Mouse (Mus musculus) limb, embryonic 11.5 days (tissue): Measurements from ENCODE around the gene Elovl6. TPM values are rescaled to one million over a fixed set of nuclear protein-coding genes. Genes with fewer than 3 reads are reported as not detected.

Experiments used
- ATAC-seq: fragments of 200-750 bp; cut with Nextera tagmentation; 2 replicates; pipeline ENCODE4 v1.8.0; 2017; ENCODE audit warnings: low read depth; ENCODE audit not compliant: insufficient number of reproducible peaks, low FRiP score, low TSS enrichment
- DNase-seq: peaks from one replicate; pipeline ENCODE4 v3.0.0-alpha.2; 2015; ENCODE audit warnings: low spot score
- H3K27ac ChIP-seq: fragments of 300-500 bp; sonication (generic); replicated peaks from 2 replicates; pipeline ENCODE4 v1.5.1; 2014; ENCODE audit warnings: low read depth, mild to moderate bottlenecking, low read length
- H3K27me3 ChIP-seq: fragments of 300-500 bp; sonication (generic); 2 replicates; pipeline ENCODE4 v1.6.1; 2014; ENCODE audit warnings: mild to moderate bottlenecking, low read length, mixed read lengths; ENCODE audit not compliant: control insufficient read depth, insufficient read depth
- H3K36me3 ChIP-seq: fragments of 300-500 bp; sonication (generic); 2 replicates; pipeline ENCODE4 v1.6.1; 2014; ENCODE audit warnings: mild to moderate bottlenecking, low read length, moderate library complexity, mixed read lengths; ENCODE audit not compliant: control insufficient read depth, insufficient read depth
- H3K4me1 ChIP-seq: fragments of 300-500 bp; sonication (generic); 2 replicates; pipeline ENCODE4 v1.6.1; 2014; ENCODE audit warnings: low read length, mixed read lengths; ENCODE audit not compliant: control insufficient read depth, insufficient read depth
- H3K4me2 ChIP-seq: fragments of 300-500 bp; sonication (generic); 2 replicates; pipeline ENCODE4 v1.6.1; 2014; ENCODE audit warnings: low read depth, mild to moderate bottlenecking, moderate library complexity; ENCODE audit not compliant: severe bottlenecking
- H3K4me3 ChIP-seq: fragments of 300-500 bp; sonication (generic); 2 replicates; pipeline ENCODE4 v1.5.1; 2014; ENCODE audit warnings: low read depth, low read length
- H3K9ac ChIP-seq: fragments of 300-500 bp; sonication (generic); 2 replicates; pipeline ENCODE4 v1.6.1; 2014; ENCODE audit warnings: mild to moderate bottlenecking, low read length
- H3K9me3 ChIP-seq: fragments of 300-500 bp; sonication (generic); 2 replicates; pipeline ENCODE4 v1.6.1; 2016; ENCODE audit warnings: low read length; ENCODE audit not compliant: control insufficient read depth
- WGBS: fragments of 180-500 bp; shearing (Covaris S2); extraction: QIAGEN DNeasy Blood & Tissue Kit; methylation state at CpG from one replicate; pipeline ENCODE4 v1.1.7; 2014; 5-methylcytosine and 5-hydroxymethylcytosine counted together
- polyA plus RNA-seq: library from polyadenylated mRNA; unstranded; fragments of >200 nt; fragmentation: Nextera tagmentation; extraction: Ambion mirVana; gene quantifications from 2 replicates; pipeline ENCODE4 v1.2.1, GENCODE M21; 2014

The Elovl6 gene
- polyA plus RNA-seq, 1 experiment from 2014 or later, result 53.2 TPM

- 62% methylated on average over 8 of the region's 8 CpGs for WGBS
- no peaks in the 10 kb centered on the region for H3K9me3 ChIP-seq
- 0 out of 2 replicates have a peak, but pooled peaks cover 2% of the 10 kb centered on the region for H3K4me1 ChIP-seq
Observed at GRCm38 (mm10) chr3:129547837-129548435, 15.8 kb downstream of the Elovl6 start.

GRCm38 (mm10) chr3:129548760-129549159, 16.6 kb downstream of the Elovl6 start:
- no peak overlapping the region for H3K27ac ChIP-seq
- 74% methylated on average over 8 of the region's 8 CpGs for WGBS
- H3K4me2 ChIP-seq, result no peak overlapping the region
- no peak for ATAC-seq
- H3K9ac ChIP-seq, result no peak overlapping the region
- no peaks in the 10 kb centered on the region for H3K9me3 ChIP-seq
- no peak for DNase-seq
- H3K4me1 ChIP-seq, result 0 out of 2 replicates have a peak, but pooled peaks cover 2% of the 10 kb centered on the region
- no peaks in the 10 kb centered on the region for H3K36me3 ChIP-seq
- no peaks in the 10 kb centered on the region for H3K27me3 ChIP-seq
- H3K4me3 ChIP-seq, result no peak overlapping the region

More at GRCm38 (mm10) chr3:129547837-129548435, 15.8 kb downstream of the Elovl6 start:
- DNase-seq, result no peak
- no peaks in the 10 kb centered on the region for H3K27me3 ChIP-seq
- H3K36me3 ChIP-seq, result no peaks in the 10 kb centered on the region
- ATAC-seq, result no peak
- H3K4me3 ChIP-seq, result no peak overlapping the region
- H3K4me2 ChIP-seq, result no peak overlapping the region
- no peak overlapping the region for H3K27ac ChIP-seq
- no peak overlapping the region for H3K9ac ChIP-seq

- Histone ChIP-seq H3K4me3 (no peak overlapping the region), H3K9ac (no peak overlapping the region), H3K27me3 (no peaks in the 10 kb centered on the region), H3K27ac (no peak overlapping the region), H3K4me1 (0 out of 2 replicates have a peak, but pooled peaks cover 2% of the 10 kb centered on the region), H3K36me3 (no peaks in the 10 kb centered on the region), H3K4me2 (no peak overlapping the region), H3K9me3 (no peaks in the 10 kb centered on the region)
- DNase-seq, result no peak
- WGBS, result 66% methylated on average over 5 of the region's 5 CpGs
- ATAC-seq, result no peak
Observed at GRCm38 (mm10) chr3:129549546-129549945, 17.4 kb downstream of the Elovl6 start.

- WGBS, result 64% methylated on average over 9 of the region's 9 CpGs
- no peaks in the 10 kb centered on the region for H3K36me3 ChIP-seq
Observed at GRCm38 (mm10) chr3:129551581-129552290, 19.6 kb downstream of the Elovl6 start.

GRCm38 (mm10) chr3:129552370-129552769, 20.2 kb downstream of the Elovl6 start:
- 76% methylated on average over 6 of the region's 6 CpGs for WGBS
- Histone ChIP-seq H3K4me1 (0 out of 2 replicates have a peak, but pooled peaks cover 2% of the 10 kb centered on the region), H3K4me2 (no peak overlapping the region), H3K4me3 (no peak overlapping the region), H3K36me3 (no peaks in the 10 kb centered on the region), H3K27ac (no peak overlapping the region), H3K9me3 (no peaks in the 10 kb centered on the region), H3K27me3 (no peaks in the 10 kb centered on the region), H3K9ac (no peak overlapping the region)
- ATAC-seq (no peak), DNase-seq (no peak)

More at GRCm38 (mm10) chr3:129551581-129552290, 19.6 kb downstream of the Elovl6 start:
- no peak overlapping the region for H3K9ac ChIP-seq
- H3K27ac ChIP-seq, result no peak overlapping the region
- no peaks in the 10 kb centered on the region for H3K9me3 ChIP-seq
- no peaks in the 10 kb centered on the region for H3K27me3 ChIP-seq
- ATAC-seq, result no peak
- no peak overlapping the region for H3K4me2 ChIP-seq
- no peak overlapping the region for H3K4me3 ChIP-seq
- no peak for DNase-seq
- H3K4me1 ChIP-seq, result 0 out of 2 replicates have a peak, but pooled peaks cover 2% of the 10 kb centered on the region

GRCm38 (mm10) chr3:129553173-129553572, 21.0 kb downstream of the Elovl6 start:
- Histone ChIP-seq H3K4me1 (0 out of 2 replicates have a peak, but pooled peaks cover 2% of the 10 kb centered on the region), H3K27ac (no peak overlapping the region), H3K9me3 (no peaks in the 10 kb centered on the region), H3K9ac (no peak overlapping the region), H3K4me3 (no peak overlapping the region), H3K4me2 (no peak overlapping the region), H3K36me3 (no peaks in the 10 kb centered on the region), H3K27me3 (no peaks in the 10 kb centered on the region)
- ATAC-seq (no peak), DNase-seq (no peak)
- 91% methylated on average over 9 of the region's 9 CpGs for WGBS

GRCm38 (mm10) chr3:129553661-129554060, 21.5 kb downstream of the Elovl6 start:
- Histone ChIP-seq H3K9me3 (no peaks in the 10 kb centered on the region), H3K9ac (no peak overlapping the region), H3K36me3 (no peaks in the 10 kb centered on the region), H3K4me2 (no peak overlapping the region), H3K27me3 (no peaks in the 10 kb centered on the region), H3K27ac (no peak overlapping the region), H3K4me1 (0 out of 2 replicates have a peak, but pooled peaks cover 2% of the 10 kb centered on the region), H3K4me3 (no peak overlapping the region)
- ATAC-seq (no peak), DNase-seq (no peak)
- WGBS, result 93% methylated on average over 10 of the region's 10 CpGs

GRCm38 (mm10) chr3:129554436-129554835, 22.3 kb downstream of the Elovl6 start:
- no peak overlapping the region for H3K9ac ChIP-seq
- H3K4me1 ChIP-seq, result 0 out of 2 replicates have a peak, but pooled peaks cover 2% of the 10 kb centered on the region
- H3K9me3 ChIP-seq, result no peaks in the 10 kb centered on the region
- H3K4me2 ChIP-seq, result no peak overlapping the region
- no peaks in the 10 kb centered on the region for H3K36me3 ChIP-seq
- DNase-seq (no peak), ATAC-seq (no peak)
- 89% methylated on average over 4 of the region's 4 CpGs for WGBS
- H3K27ac ChIP-seq, result no peak overlapping the region
- no peak overlapping the region for H3K4me3 ChIP-seq
- no peaks in the 10 kb centered on the region for H3K27me3 ChIP-seq
